Mouse (Mus musculus) kidney, postnatal 10 days (tissue): ENCODE data around the gene Gm28053.

Experiments used
- DNase-seq: peaks from one replicate; pipeline ENCODE4 v3.0.0; 2021; ENCODE audit warnings: mixed read lengths

The Gm28053 gene

DNA sequence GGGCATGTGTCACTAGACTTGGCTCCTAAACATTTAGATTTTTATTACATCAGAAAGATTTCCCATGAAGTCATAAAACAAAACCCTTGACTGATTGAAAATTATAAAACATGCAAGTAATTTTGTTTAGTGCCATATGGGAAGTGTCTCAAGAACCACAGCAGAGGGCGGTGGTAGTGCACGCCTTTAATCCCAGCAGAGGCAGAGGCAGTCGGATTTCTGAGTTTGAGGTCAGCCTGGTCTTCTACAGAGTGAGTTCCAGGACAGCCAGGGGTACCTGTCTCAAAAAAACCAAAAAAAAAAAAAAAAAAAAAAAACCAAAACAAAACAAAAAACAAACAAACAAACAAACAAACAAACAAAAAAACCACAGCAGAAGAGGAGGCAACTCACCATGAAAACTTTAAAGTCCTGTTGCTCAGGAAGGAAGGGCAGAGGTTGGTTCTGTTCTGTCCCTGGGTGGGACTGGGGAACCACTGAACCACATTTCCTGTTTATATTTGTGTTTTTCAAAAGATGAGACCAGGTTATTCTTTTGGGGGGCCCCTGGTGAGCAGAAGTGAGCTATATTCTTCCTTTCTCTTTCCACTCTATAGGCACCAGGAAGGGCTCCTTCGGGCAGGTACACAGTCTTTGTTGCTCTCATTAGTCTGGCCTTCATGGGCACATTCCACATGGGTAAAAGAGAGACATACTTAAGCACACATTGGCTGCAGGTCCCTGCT lies 21.4 kb upstream of the Gm28053 start:
- no peak for DNase-seq

DNA sequence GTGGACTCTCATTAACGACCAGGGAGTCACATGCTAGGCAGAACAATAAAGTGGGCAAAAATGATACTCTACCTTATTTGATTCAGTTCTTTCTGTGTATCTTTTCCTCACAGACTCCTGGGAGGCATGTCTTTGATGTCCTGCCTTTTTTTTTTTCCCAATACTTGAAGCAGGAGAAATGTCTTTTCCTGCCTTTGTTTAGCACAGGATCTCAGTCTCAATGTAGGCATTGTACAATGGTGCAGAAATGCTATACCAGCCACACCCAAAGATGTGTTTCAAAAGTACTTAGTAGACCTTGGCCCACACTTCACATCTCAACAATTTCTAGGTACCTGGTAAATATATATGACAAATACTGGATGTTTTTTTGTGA lies 20.9 kb upstream of the Gm28053 start:
- DNase-seq: no peak

DNA sequence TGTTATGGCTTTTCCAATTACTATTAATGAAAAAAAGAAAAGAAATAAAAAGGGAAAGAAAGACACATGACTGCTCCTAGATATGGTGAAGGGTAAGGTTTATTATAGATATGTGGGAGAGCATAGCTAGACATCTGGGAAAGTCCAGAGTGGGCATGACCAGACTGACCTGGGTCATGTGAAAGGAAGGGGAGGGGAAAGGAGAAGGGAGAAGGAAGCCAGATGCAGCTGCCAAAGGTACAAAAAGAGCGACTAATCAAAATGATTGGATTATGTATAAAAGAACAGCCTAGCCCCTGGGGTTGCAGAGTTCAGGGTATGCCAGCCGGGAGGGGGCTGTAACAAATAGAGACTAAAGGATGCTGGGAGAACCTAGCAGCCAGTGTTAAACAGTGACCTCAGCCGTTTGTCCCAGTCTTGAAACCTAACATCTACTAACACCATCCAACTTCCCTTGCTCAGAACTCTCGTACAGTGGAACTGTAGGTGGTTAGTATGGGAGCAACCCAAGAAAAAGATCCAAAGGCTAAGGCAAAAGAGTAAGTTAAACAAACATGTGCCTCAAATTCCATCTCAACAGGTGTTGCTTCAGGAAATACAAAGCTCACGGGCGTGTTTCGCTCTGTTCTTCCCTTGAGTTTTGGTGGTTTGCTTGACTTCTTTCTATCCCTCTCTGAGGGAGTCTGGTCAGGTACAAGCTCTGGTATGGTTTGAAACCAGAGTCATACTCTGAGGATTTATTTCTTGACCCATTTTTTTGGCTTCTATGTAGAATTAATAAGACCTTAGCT lies 20.1 kb upstream of the Gm28053 start:
- DNase-seq: no peak

DNA sequence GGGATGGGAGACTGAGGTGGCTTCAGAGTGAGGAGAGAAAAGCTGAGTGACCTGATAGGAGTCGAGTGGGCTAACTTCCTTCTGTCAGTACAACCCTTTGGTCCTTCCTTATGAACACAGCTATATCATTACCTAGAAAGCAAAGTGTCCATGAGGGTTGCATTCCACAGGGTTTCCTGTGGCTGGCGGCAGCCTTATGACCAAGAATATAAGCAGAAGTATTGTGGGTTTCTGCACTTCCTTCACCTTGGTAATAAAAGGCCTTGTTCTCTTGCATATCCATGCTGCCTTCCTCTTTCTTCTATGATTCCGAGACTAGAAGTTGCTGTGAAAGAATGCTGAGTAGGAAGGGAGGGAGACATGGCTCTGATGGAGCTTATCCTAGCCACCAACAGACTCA lies 19.5 kb upstream of the Gm28053 start:
- DNase-seq: no peak

DNA sequence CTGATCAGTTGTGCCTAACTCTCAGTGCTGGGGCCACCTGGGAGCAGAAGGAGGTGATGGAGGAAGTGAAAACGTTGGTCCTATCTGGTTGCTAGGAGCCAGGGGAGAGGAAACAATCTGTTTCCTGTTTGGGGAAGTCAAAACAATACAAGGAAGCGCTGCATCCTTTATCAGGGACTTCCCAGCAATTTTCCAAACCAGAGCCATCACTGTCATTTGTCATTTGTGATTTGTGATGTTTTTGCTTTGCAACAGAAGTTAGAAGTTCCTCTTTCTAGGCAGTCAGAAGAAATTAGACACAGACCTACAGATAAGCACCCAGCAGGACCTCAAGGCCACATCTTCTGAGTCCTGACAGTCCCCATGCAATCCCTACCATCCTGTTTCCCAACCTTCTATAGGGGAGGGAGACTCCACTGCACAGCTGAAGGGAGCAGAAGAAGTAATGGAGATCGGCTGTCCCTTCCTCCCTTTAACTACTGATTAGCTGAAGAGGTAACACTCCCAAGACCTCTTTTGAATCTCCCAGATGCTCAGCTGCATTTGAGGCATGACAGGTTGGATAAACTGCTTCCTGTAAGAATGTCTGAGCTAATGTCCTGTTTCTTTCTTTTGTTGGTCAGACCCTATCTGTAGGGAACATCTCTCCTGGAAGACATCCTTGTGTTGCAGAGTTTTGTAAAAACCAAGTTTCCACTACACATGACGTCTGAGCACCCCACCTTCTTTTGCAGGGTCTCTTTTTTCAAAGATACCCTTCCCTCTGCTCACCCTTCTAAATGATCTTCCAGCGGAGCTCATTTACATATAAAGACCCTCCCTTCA lies 17.9 kb upstream of the Gm28053 start:
- DNase-seq: peak; percentile 48

DNA sequence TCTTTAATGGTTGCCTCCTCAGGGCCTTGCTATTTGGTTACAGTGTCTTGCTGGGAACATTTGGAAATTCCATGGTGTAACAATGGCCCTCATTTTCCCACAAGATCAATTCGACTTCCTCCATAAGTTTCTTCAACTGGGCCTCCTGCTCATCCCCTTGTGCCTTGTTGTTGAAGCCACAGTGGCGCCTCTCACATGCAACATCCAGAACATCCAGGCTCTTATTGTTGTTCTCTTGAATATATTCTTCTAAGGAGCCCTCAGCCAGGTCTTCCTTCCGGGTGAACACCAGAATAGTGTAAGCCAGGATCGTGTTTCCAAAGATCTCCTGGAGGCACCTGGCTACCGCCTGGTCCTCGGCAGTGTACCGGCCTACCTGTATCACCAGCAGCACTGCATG lies 16.3 kb upstream of the Gm28053 start:
- no peak for DNase-seq

DNA sequence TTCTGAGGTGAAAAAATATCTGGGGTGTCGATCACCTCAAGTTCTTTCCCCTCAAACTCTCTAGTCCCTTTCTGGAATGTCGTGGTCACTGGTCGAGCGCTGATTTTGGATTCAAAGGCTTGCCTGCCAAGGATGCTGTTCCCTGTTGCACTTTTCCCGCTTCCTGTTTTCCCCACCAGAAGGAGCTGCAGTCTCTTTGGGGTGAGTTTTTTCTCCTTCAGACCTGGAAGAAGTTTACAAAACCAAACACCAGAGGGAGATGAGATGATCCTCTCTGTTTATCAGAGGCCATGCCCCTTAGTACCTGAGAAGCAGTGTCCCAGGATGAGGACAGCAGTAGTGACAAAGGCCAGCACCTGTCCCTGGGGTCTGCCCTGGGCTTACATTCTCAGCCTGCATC lies 15.8 kb upstream of the Gm28053 start:
- no peak for DNase-seq

DNA sequence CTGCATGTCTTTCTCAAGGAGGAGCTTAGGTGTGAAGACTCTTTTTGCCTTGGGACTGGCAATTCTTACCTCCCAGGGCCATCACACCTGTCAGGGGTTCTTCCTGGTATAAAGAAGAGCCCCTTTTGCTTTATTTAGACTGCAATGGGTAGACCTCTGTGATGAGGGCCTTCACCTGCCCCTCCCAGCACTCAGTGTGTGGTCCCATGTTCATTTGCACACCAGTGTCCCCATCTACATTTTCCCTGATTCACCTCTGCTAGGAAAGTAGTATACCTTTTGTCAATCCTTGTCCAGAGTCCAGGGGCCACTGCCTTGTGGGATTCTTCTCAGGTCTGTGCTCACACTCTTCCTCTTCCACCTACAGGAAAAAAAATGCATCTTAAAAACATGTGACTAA lies 14.3 kb upstream of the Gm28053 start:
- no peak for DNase-seq

DNA sequence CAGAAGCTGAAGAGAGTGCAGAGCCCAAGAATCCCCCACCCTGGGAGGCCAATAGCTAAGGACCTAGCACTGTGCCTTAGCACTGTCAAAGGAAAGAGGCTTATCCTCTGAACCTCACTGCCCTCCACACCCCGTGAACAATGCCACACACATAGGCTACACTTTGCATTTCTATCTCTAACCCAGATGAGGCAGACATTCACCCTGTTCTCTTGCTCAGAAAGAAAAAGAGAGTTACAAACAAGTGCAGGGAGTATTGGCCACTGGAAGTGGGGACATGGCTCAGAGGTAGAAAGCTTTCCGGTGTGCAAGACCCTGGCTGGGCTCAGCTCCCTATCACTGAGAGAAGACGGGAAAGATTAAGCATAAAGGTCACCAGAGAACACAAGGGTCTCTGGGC lies 12.3 kb upstream of the Gm28053 start:
- no peak for DNase-seq

DNA sequence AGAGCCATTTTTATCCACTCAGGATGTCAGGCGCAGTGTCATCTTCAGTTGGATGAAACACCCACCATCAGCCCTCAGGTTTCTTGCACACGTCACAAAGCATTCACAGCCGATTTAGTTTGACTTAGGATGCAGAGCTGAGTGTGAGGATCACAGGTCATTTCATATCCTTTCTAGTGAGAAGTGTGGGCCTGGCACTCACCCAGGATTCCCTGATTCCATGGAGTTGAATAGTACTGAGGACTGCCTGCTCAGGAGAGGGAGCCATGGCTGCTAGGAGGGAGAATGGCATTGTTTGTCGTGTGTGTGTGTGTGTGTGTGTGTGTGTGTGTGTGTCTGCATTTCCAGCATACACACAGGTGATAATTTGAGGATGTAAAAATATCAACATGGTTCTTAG lies 1.9 kb downstream of the Gm28053 start:
- peak; percentile 59 for DNase-seq

DNA sequence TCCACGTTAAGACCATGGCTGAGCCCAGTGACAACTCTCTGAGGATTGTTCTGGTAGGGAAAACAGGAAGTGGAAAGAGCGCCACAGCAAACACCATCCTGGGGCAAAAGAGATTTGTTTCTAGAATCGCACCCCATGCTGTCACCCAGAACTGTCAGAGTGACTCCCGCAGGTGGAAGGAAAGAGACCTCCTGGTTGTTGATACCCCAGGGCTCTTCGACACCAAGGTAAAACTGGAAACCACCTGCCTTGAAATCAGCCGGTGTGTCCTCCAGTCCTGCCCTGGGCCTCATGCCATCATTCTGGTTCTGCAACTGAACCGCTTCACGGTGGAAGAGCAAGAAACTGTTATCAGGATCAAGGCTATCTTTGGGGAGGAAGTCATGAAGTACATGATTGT lies 5.1 kb downstream of the Gm28053 start:
- DNase-seq: no peak

DNA sequence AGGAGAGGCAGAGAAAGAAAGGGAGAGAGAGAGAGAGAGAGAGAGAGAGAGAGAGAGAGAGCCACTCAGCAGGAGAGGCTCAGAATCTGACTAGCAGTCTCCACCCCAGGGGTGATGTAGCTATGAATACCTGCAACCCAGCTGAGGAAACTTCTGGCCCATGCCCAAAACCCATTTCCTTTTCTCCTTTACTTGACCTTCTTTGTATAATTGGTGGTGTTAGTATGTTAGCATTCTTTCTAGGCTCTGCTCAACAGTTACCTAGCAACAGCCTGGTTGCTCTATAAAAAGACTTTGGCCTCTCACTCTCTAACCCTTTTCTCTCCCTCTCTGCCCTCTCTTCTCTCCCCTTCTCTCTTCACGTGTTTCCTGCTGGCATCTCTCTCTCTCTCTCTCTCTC lies 7.1 kb downstream of the Gm28053 start:
- peak; percentile 88 for DNase-seq

DNA sequence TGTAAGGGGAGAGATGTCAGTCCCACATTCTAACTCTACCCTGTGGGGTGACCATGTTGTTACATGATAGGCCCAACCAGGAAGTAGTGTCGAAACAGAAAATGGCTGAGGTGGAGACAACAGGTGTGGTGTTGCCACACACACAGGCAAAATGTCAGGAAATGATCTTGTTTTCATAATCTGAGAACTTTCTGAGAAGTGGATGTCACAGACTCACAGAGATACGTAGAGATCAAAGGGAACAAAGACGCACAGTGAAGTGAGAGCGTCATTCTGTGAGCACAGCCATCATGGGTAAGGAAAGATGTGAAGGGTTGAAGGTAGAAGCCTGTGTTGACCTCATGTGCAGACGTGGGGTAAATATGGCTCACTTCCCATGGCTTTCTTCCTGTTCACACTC lies 9.4 kb downstream of the Gm28053 start:
- no peak for DNase-seq

DNA sequence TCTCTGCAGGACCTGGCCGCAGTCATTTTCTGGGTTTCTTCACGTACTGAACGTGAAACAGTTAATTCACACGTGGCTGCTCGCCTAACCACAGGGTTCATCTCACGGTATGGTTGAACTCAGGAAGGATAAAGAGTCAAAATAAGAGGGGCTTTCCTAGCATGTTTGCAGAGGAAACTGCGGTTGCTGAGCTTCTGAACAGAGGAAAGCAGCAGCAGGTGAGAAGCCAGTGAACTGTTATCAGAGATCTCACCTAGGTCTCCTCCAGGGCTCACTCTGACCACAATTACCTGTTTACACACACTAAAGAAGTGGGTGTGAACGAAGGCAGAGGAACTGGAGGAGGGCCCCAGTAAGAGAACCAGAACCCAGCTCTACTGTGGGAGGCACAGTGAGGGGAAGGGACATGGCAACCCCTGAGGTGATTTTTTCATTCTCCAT lies 14.5 kb downstream of the Gm28053 start:
- DNase-seq: no peak

DNA sequence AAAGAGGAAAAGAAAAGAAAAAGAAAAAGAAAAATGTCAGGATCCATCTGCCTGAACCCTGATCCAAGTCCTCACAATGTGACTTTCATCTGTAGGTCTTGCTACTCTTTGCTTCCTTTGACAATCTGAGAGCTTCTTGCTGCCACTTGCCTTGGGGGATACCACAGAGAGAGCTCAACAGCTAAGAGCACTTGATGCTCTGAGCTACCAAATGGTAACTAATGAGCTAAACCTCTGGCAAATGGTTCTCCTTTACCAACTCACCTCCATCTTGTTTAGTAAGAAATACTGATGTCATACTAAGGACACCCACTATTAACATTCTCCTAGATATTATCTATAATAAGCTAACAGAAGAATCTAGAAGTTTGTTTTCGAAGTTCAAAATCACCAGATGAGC lies 15.3 kb downstream of the Gm28053 start:
- DNase-seq: no peak

DNA sequence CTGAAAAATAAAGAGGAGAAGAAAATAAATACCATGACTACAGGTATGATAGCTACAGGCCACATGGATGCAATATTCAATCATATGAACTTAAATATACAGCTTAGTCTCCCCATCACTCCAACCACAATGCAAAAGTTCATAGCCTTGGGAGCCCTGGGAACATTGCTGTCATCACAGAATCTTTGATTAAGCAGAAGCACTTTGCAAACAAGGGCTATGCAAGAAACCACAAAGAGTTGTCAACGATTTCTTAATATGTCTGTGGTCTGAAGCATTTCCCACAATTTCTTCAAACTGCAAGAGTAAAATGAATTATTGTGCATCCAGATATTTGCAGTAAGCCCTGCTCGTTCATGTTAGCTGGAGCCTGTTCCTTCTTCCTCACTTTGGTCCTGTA lies 18.6 kb downstream of the Gm28053 start:
- no peak for DNase-seq

DNA sequence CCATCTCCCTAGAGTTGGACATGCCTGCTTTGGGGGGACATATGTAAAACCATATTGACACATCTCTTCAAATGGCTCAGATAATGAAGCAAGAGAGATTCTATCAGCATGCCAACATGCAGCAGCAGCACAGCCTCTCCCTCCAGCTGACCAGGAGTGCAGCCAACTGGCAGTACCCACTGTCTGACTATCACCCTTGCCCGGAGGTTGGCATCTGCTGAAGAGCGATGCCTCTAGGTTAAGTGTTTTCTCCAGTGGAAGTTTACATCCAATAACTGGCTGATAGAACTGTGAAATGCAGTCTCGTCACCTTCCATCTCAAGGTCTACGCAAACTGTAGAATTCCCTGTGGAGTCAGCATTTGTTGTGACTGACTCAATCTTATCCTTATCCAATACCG lies 19.3 kb downstream of the Gm28053 start:
- DNase-seq: no peak

DNA sequence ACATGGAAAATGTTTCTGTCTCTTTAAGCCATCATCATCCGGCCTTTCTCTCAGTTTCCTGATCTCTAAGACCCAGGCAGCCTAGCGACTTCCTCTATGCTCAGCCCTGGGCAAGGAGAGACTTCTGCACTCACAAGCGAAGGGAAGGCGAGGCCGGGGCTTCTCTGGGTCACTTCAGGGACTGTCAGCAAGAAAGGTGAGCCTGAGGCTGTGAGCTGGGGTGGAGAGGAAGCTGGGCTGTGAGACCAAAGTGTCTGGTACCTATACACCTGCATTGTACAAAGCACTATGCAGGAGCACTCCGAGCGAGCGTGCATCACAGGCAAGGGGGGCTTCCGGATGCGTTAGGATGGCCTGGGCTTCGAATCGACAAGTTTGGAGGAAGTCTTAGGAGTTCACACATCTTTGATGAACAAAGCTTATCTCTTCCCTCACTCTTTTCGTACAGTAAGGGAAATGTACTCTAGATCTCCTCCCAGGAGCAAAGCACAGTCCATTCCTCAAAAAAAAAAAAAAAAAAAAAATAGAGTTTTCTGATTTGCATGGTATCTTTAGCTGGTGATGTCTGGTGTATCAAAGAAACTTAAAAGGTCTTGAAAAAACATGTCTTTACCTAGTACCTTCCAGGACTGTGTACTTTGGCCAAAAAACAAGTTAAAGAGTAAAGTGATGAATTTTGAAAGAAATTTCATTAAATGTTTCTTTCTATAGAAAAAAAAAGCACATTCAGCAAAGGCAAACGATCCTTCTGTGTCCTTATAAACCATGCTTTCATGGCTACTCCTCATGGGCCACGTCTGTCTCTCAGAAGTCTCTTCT lies 20.8 kb downstream of the Gm28053 start, which contains the start of gene Gimap1:
Gene Gimap1 (plus strand): TSS at position 94 of the 819 bp plus-strand sequence.
- DNase-seq: peak; percentile 66

DNA sequence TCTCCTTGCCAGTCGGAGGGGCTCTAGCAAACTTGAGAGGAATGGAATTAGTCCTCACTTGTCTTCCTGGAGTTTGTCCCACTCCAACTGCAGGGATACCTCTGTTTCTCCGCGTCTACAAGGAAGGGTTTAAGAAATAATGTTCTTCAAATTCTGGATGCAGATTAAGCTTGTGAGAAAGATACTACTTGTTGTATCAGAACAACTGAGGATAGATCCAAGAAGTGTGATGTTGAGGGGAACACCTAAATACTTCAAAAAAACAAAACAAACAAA lies 21.3 kb downstream of the Gm28053 start:
- DNase-seq: no peak

DNA sequence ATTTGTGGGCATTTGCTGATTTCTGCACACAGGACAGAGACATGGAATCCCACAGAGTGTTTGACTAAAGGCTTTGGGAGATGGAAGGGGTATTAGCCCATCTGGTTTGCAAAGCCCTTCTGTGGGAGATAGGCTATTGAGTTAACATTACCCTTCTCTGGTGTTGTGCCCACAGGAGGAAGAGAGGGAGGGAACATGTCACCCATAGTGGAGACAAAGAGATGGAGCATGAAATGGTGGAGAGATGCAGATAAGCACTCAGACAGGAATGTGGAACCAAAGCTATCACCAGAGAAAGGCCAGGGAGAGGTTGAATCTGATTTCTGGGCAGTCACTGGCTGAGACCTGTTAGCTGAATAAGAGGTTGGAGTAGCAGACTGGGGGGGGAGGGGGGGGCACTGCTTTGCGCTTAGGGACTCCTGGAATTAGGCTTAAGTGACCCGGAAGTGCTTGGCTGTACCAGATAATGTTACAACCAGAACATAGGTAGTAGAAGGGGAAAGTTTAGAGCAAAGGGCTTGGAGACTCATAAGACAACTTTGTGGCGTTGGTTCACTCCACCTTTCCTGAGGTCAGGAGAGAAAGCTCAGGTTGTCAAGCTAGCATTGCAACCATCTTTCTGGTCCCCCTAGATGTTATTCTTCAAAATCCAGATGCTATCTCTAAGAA lies 22.2 kb downstream of the Gm28053 start:
- no peak for DNase-seq

DNA sequence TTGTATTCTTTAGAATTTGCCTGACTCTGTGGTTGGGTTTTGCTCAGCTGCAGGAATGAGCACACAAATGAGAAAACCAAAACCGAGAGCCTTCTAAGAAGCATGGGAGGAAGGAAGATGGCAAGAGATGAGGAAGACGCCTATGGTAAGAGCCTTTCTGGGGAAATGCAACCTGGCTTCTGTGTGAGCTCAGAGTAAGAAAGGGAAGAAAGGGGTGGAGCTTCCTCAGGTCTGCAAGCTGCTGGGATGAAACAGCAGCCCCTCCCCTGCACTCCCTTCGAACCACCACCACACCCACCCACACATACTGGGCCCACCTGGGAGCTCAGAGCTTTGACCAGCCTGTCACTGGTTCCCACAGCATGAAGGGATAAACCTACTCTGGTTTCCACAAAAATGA lies 22.9 kb downstream of the Gm28053 start:
- DNase-seq: no peak

DNA sequence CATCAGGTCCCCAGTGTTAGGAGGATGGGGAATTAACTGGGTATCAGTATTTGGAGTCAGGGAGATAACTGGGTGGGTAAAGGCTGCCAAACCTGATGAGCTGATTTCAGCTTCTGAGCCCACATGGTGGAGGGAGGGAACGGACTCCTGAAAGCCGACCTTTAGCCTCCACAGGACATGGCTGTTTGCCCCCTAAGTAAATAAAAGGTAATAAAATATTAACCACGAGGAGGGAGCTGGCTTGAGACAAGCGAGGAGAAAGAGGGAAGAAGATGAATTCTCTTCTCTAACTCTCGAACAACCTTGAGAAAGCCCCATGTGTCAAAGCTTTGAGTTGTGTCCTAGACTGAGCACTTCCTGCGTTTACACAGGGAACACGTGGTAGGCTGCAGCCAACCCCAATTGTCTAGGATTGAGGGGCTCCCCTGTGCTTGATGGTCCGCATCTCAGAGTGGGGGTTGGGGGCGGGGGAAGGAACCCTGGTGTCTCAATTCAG lies 23.4 kb downstream of the Gm28053 start:
- peak; percentile 39 for DNase-seq
